Mouse (Mus musculus) limb, embryonic 11.5 days (tissue): ENCODE data around the gene Snx8. TPM values are rescaled to one million over a fixed set of nuclear protein-coding genes. Genes with fewer than 3 reads are reported as not detected.

Experiments
- ATAC-seq: fragments of 200-750 bp; cut with Nextera tagmentation; 2 replicates; pipeline ENCODE4 v1.8.0; 2017; ENCODE audit warnings: low read depth; ENCODE audit not compliant: insufficient number of reproducible peaks, low FRiP score, low TSS enrichment
- DNase-seq: peaks from one replicate; pipeline ENCODE4 v3.0.0-alpha.2; 2015; ENCODE audit warnings: low spot score
- H3K27ac ChIP-seq: fragments of 300-500 bp; sonication (generic); replicated peaks from 2 replicates; pipeline ENCODE4 v1.5.1; 2014; ENCODE audit warnings: low read depth, mild to moderate bottlenecking, low read length
- H3K27me3 ChIP-seq: fragments of 300-500 bp; sonication (generic); 2 replicates; pipeline ENCODE4 v1.6.1; 2014; ENCODE audit warnings: mild to moderate bottlenecking, low read length, mixed read lengths; ENCODE audit not compliant: control insufficient read depth, insufficient read depth
- H3K36me3 ChIP-seq: fragments of 300-500 bp; sonication (generic); 2 replicates; pipeline ENCODE4 v1.6.1; 2014; ENCODE audit warnings: mild to moderate bottlenecking, low read length, moderate library complexity, mixed read lengths; ENCODE audit not compliant: control insufficient read depth, insufficient read depth
- H3K4me1 ChIP-seq: fragments of 300-500 bp; sonication (generic); 2 replicates; pipeline ENCODE4 v1.6.1; 2014; ENCODE audit warnings: low read length, mixed read lengths; ENCODE audit not compliant: control insufficient read depth, insufficient read depth
- H3K4me2 ChIP-seq: fragments of 300-500 bp; sonication (generic); 2 replicates; pipeline ENCODE4 v1.6.1; 2014; ENCODE audit warnings: low read depth, mild to moderate bottlenecking, moderate library complexity; ENCODE audit not compliant: severe bottlenecking
- H3K4me3 ChIP-seq: fragments of 300-500 bp; sonication (generic); 2 replicates; pipeline ENCODE4 v1.5.1; 2014; ENCODE audit warnings: low read depth, low read length
- H3K9ac ChIP-seq: fragments of 300-500 bp; sonication (generic); 2 replicates; pipeline ENCODE4 v1.6.1; 2014; ENCODE audit warnings: mild to moderate bottlenecking, low read length
- H3K9me3 ChIP-seq: fragments of 300-500 bp; sonication (generic); 2 replicates; pipeline ENCODE4 v1.6.1; 2016; ENCODE audit warnings: low read length; ENCODE audit not compliant: control insufficient read depth
- WGBS: fragments of 180-500 bp; shearing (Covaris S2); extraction: QIAGEN DNeasy Blood & Tissue Kit; methylation state at CpG from one replicate; pipeline ENCODE4 v1.1.7; 2014; 5-methylcytosine and 5-hydroxymethylcytosine counted together
- polyA plus RNA-seq: library from polyadenylated mRNA; unstranded; fragments of >200 nt; fragmentation: Nextera tagmentation; extraction: Ambion mirVana; gene quantifications from 2 replicates; pipeline ENCODE4 v1.2.1, GENCODE M21; 2014

The Snx8 gene
- polyA plus RNA-seq, 1 experiment from 2014 or later, result 9.7 TPM

DNA sequence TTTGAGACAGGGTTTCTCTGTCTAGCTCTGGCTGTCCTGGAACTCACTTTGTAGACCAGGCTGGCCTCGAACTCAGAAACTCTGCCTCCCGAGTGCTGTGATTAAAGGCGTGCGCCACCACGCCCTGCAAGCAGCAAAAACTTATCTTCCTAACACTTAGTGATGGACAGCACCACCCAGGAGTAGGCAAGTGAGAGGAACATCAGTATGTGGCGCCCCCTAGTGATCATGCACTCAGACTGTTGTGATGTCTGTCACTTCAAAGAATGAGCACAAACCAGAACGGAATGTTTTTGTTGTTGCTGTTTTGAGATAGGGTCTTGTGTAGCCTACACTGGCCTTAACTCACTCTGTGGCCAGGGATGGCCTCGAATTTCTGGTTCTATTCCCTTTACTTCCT is 22.3 kb upstream of the Snx8 start:
- ATAC-seq (no peak), DNase-seq (peak; percentile 74)
- H3K27ac ChIP-seq, result no peak overlapping the region
- no peak overlapping the region for H3K4me3 ChIP-seq
- 40% methylated on average over 8 of the region's 8 CpGs for WGBS
- H3K9me3 ChIP-seq, result no peaks in the 10 kb centered on the region
- H3K36me3 ChIP-seq, result no peaks in the 10 kb centered on the region
- no peaks in the 10 kb centered on the region for H3K27me3 ChIP-seq
- H3K9ac ChIP-seq, result no peak overlapping the region
- H3K4me1 ChIP-seq, result peaks cover 3% of the 10 kb centered on the region; the same call in 1 of the 2 replicates
- no peak overlapping the region for H3K4me2 ChIP-seq

GRCm38 (mm10) chr5:140408801-140409200 is 19.7 kb upstream of the Snx8 start:
- Histone ChIP-seq H3K9me3 (no peaks in the 10 kb centered on the region), H3K9ac (no peak overlapping the region), H3K27ac (no peak overlapping the region), H3K4me2 (no peak overlapping the region), H3K36me3 (no peaks in the 10 kb centered on the region), H3K4me1 (peaks cover 3% of the 10 kb centered on the region; the same call in 1 of the 2 replicates), H3K4me3 (no peak overlapping the region), H3K27me3 (no peaks in the 10 kb centered on the region)
- ATAC-seq (no peak), DNase-seq (no peak)

DNA sequence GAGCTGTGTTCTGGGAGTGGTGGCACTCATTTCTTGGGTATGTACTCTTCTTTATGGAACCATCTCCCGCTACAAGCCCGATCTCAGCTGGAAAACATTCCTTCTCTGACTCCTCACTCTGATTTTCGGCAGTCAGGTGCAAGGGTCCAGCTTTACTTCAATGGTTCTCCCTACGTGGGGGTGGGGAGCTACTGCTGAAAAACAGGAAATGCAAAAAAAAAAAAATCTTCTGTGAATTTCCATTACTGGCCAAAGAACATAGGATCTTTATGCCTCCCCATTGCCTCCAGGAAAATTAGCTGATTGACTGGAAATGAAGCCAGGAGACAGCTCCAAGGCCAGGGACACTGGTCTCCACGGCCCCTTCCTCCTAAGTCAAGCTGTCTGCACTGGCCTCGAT is 17.6 kb upstream of the Snx8 start:
- 60% methylated on average over 6 of the region's 6 CpGs for WGBS
- no peaks in the 10 kb centered on the region for H3K36me3 ChIP-seq
- ATAC-seq (no peak), DNase-seq (no peak)
- peaks cover 6% of the 10 kb centered on the region; the same call in 1 of the 2 replicates for H3K4me1 ChIP-seq
- no peak overlapping the region for H3K4me3 ChIP-seq
- no peaks in the 10 kb centered on the region for H3K27me3 ChIP-seq
- H3K27ac ChIP-seq, result no peak overlapping the region
- no peaks in the 10 kb centered on the region for H3K9me3 ChIP-seq
- H3K9ac ChIP-seq, result no peak overlapping the region
- H3K4me2 ChIP-seq, result no peak overlapping the region

DNA sequence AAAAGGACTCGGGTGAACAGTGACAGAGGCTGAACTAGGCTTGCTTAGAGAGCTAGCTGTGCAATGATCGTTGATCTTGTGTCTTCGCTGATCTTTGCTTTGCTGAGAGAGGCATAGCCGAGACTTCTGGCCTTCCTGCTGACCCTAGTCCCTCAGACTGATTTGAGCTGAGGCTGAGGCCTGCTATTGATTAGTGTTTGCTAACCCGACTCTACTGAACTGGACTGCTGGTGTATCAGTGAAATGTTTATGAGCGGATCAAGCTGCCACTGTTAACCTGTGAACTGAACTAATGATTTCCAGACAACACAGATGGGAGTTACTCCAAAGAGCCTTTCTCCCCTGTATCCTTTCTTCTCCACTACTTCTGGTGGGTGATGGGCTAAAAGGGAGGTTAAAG is 16.1 kb upstream of the Snx8 start:
- WGBS, result 22% methylated on average over 6 of the region's 6 CpGs
- peak; percentile 74 for DNase-seq
- peaks cover 6% of the 10 kb centered on the region; the same call in 1 of the 2 replicates for H3K4me1 ChIP-seq

DNA sequence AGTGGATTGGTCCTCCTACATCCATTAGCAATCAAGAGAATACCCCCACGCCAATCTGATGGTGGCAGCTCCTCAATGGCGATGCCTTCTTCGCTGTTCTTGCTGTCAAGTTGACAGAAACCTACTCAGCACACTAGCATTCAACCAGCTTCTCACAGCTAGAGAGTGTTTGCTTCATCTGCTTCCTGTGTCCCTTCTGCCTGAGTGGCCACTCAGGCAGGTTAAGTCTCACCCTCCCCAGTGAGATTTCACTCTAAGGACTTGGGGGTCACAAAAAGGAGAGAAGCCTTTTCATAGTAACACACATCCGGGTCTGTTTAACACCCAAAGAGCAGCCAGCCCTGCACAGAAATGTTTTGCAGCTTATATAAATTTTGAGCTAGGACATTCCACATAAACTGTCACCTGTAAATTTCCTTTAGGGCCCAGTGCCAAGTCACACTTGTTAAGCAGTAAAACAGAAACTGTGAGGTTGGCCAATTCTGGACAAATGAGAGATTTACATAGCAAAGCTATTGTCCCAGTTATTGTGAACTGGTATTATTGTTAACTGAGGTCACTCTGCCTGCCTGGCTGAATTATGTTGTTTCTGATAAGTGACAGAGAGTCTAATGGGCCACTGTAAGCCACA is 13.7 kb upstream of the Snx8 start:
- Histone ChIP-seq H3K9ac (no peak overlapping the region), H3K27me3 (no peaks in the 10 kb centered on the region), H3K36me3 (no peaks in the 10 kb centered on the region), H3K9me3 (no peaks in the 10 kb centered on the region), H3K4me3 (no peak overlapping the region), H3K4me2 (no peak overlapping the region), H3K4me1 (peaks cover 6% of the 10 kb centered on the region; the same call in 1 of the 2 replicates), H3K27ac (no peak overlapping the region)
- DNase-seq, result no peak
- 66% methylated on average over 4 of the region's 4 CpGs for WGBS
- ATAC-seq, result no peak

More for the DNA sequence above, 16.1 kb upstream of the Snx8 start:
- Histone ChIP-seq H3K36me3 (no peaks in the 10 kb centered on the region), H3K9ac (no peak overlapping the region), H3K27ac (0 out of 2 replicates have a peak overlapping the region, but pooled peaks have one; percentile 18), H3K9me3 (no peaks in the 10 kb centered on the region), H3K4me3 (no peak overlapping the region), H3K4me2 (no peak overlapping the region), H3K27me3 (no peaks in the 10 kb centered on the region)
- ATAC-seq, result peak; percentile 65; the same call in 1 of the 2 replicates

- DNase-seq (no peak), ATAC-seq (no peak)
- WGBS, result 62% methylated on average over 8 of the region's 8 CpGs
Measured at GRCm38 (mm10) chr5:140396166-140396940, 7.3 kb upstream of the Snx8 start.

DNA sequence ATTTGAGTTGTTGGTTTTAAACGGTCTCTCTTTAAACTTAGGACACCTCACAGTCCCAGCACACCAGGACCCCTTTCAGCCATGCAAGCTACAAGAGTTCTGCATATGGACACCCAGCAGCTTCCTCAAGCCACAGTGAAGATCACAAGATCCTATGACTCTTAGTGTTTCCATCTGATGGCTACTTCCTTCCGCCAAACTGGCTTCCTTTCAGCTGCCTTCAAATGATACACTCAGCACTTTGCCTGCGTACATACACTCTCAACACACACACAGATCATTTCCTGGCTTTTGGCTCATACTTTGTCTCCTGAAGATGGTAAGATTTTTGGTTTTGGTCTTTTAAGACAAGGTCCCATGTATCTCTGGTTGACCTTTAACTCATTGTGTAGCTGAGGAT is 3.6 kb upstream of the Snx8 start:
- Histone ChIP-seq H3K4me2 (no peak overlapping the region), H3K4me1 (peaks cover 4% of the 10 kb centered on the region; the same call in 1 of the 2 replicates), H3K4me3 (no peak overlapping the region), H3K27me3 (no peaks in the 10 kb centered on the region), H3K27ac (no peak overlapping the region), H3K9me3 (no peaks in the 10 kb centered on the region), H3K9ac (no peak overlapping the region), H3K36me3 (no peaks in the 10 kb centered on the region)
- DNase-seq (no peak), ATAC-seq (no peak)
- WGBS, result 89% methylated on average over 3 of the region's 3 CpGs

More at GRCm38 (mm10) chr5:140396166-140396940, 7.3 kb upstream of the Snx8 start:
- H3K36me3 ChIP-seq, result no peaks in the 10 kb centered on the region
- H3K27ac ChIP-seq, result no peak overlapping the region
- no peaks in the 10 kb centered on the region for H3K9me3 ChIP-seq
- no peaks in the 10 kb centered on the region for H3K27me3 ChIP-seq
- H3K9ac ChIP-seq, result no peak overlapping the region
- no peaks in the 10 kb centered on the region for H3K4me1 ChIP-seq
- H3K4me2 ChIP-seq, result no peak overlapping the region
- H3K4me3 ChIP-seq, result no peak overlapping the region

GRCm38 (mm10) chr5:140391981-140392380 is 2.9 kb upstream of the Snx8 start:
- Histone ChIP-seq H3K4me2 (no peak overlapping the region), H3K36me3 (no peaks in the 10 kb centered on the region), H3K4me1 (peaks cover 4% of the 10 kb centered on the region; the same call in 1 of the 2 replicates), H3K27ac (no peak overlapping the region), H3K9me3 (no peaks in the 10 kb centered on the region), H3K4me3 (no peak overlapping the region), H3K9ac (no peak overlapping the region), H3K27me3 (no peaks in the 10 kb centered on the region)
- 90% methylated on average over 5 of the region's 5 CpGs for WGBS
- ATAC-seq, result no peak
- no peak for DNase-seq
